Mouse (Mus musculus): Measurements from ENCODE around the gene Spg11.

The Spg11 gene

GRCm38 (mm10) chr2:122117961-122118958, at the start of gene Spg11:
Spg11 (minus strand) TSS chr2:122118386.
- DNase-seq (ENCODE audit: low spot score), result peak; percentile 96

GRCm38 (mm10) chr2:122164293-122164692, 46.1 kb upstream of the Spg11 start:
- no peak for DNase-seq (ENCODE audit: low spot score)

- no peak for DNase-seq (ENCODE audit: low spot score)
Measured at GRCm38 (mm10) chr2:122163430-122164195, 45.4 kb upstream of the Spg11 start.

GRCm38 (mm10) chr2:122162529-122162928, 44.3 kb upstream of the Spg11 start:
- DNase-seq (ENCODE audit: low spot score), result no peak

- DNase-seq (ENCODE audit: low spot score), result no peak
Measured at GRCm38 (mm10) chr2:122161542-122161941, 43.4 kb upstream of the Spg11 start.

GRCm38 (mm10) chr2:122160680-122161079, 42.5 kb upstream of the Spg11 start, which contains the start of gene Trim69:
Trim69 (plus strand) TSS chr2:122160700.
- peak; percentile 51 for DNase-seq (ENCODE audit: low spot score)

- DNase-seq (ENCODE audit: low spot score), result no peak
Measured at GRCm38 (mm10) chr2:122159667-122160066, 41.5 kb upstream of the Spg11 start.

- DNase-seq (ENCODE audit: low spot score), result no peak
Measured at GRCm38 (mm10) chr2:122158362-122158802, 40.2 kb upstream of the Spg11 start.

- no peak for DNase-seq (ENCODE audit: low spot score)
Measured at GRCm38 (mm10) chr2:122157561-122157960, 39.4 kb upstream of the Spg11 start.

GRCm38 (mm10) chr2:122156051-122156700, 38.0 kb upstream of the Spg11 start:
- DNase-seq (ENCODE audit: low spot score), result no peak

- no peak for DNase-seq (ENCODE audit: low spot score)
Measured at GRCm38 (mm10) chr2:122155292-122155691, 37.1 kb upstream of the Spg11 start.

GRCm38 (mm10) chr2:122154479-122154878, 36.3 kb upstream of the Spg11 start:
- DNase-seq (ENCODE audit: low spot score), result no peak

- no peak for DNase-seq (ENCODE audit: low spot score)
Measured at GRCm38 (mm10) chr2:122153681-122154365, 35.6 kb upstream of the Spg11 start.

GRCm38 (mm10) chr2:122152850-122153249, 34.7 kb upstream of the Spg11 start:
- DNase-seq (ENCODE audit: low spot score), result no peak

- DNase-seq (ENCODE audit: low spot score), result no peak
Measured at GRCm38 (mm10) chr2:122151221-122151620, 33.0 kb upstream of the Spg11 start.

- no peak for DNase-seq (ENCODE audit: low spot score)
Measured at GRCm38 (mm10) chr2:122149716-122150115, 31.5 kb upstream of the Spg11 start.

GRCm38 (mm10) chr2:122149316-122149715, 31.1 kb upstream of the Spg11 start:
- DNase-seq (ENCODE audit: low spot score), result no peak

GRCm38 (mm10) chr2:122148242-122148917, 30.2 kb upstream of the Spg11 start:
- peak; percentile 41 for DNase-seq (ENCODE audit: low spot score)

- DNase-seq (ENCODE audit: low spot score), result peak; percentile 86
Measured at GRCm38 (mm10) chr2:122147508-122148241, 29.5 kb upstream of the Spg11 start, which contains the start of gene B2m. B2m (plus strand) TSS chr2:122147686.

- DNase-seq (ENCODE audit: low spot score), result peak; percentile 14
Measured at GRCm38 (mm10) chr2:122146687-122147086, 28.5 kb upstream of the Spg11 start.
